Mouse (Mus musculus) MEL (cell line): ENCODE measurements around the gene Ndufv1.

Experiments
- CTCF ChIP-seq, 3 experiments: IDR thresholded peaks in 2 of 3; conservative IDR thresholded peaks in 1 of 3; 2 replicates each; pipeline ENCODE4 v1.5.1; 2011 to 2012; ENCODE audit warnings: low read length in 3 of 3, low read depth in 2 of 3, mild to moderate bottlenecking in 2 of 3, improper control_type of control experiment in 1 of 3, inconsistent platforms in 1 of 3, mixed read lengths in 1 of 3, moderate library complexity in 1 of 3; ENCODE audit not compliant: control insufficient read depth in 1 of 3, insufficient read depth in 1 of 3, poor library complexity in 1 of 3, severe bottlenecking in 1 of 3
- POLR2A ChIP-seq, 2 experiments: IDR thresholded peaks; 2 replicates each; pipeline ENCODE4 v1.6.1; 2011 to 2012; ENCODE audit warnings: low read length in 2 of 2, mild to moderate bottlenecking in 2 of 2, control low read depth in 1 of 2, improper control_type of control experiment in 1 of 2, low read depth in 1 of 2, moderate library complexity in 1 of 2; ENCODE audit not compliant: control insufficient read depth in 1 of 2, insufficient read depth in 1 of 2, poor library complexity in 1 of 2
- POLR2AphosphoS2 ChIP-seq: IDR thresholded peaks from 2 replicates; pipeline ENCODE4 v1.6.1; 2011; ENCODE audit warnings: low read length, improper control_type of control experiment
- ZNF384 ChIP-seq: IDR thresholded peaks from 2 replicates; pipeline ENCODE4 v1.6.1; 2012; ENCODE audit warnings: low read depth, mild to moderate bottlenecking, inconsistent platforms, low read length, improper control_type of control experiment

GRCm38 (mm10) chr19:4033742-4034141 is 21.1 kb upstream of the Ndufv1 start:
- TF ChIP-seq POLR2AphosphoS2 (no peak), CTCF (IDR thresholded peaks at IDR 0.05 in 2 of 3, conservative IDR thresholded peaks at IDR 0.05 in 1 of 3; ENCODE audit: control insufficient read depth in 1 of 3, insufficient read depth in 1 of 3, low read depth in 2 of 3, low read length in 3 of 3, poor library complexity in 1 of 3, severe bottlenecking in 1 of 3) (no peak), POLR2A (IDR thresholded peaks at IDR 0.05; ENCODE audit: control insufficient read depth in 1 of 2, insufficient read depth in 1 of 2, low read depth in 1 of 2, low read length in 2 of 2, poor library complexity in 1 of 2) (no peak), ZNF384 (no peak)
